Mouse (Mus musculus) heart, adult 2 months (tissue): ENCODE data around the gene Krtap17-1.

Experiments
- CTCF ChIP-seq: fragments of 200-600 bp; IDR thresholded peaks from 2 replicates; pipeline ENCODE4 v1.8.1; 2022; ENCODE audit warnings: antibody characterized with exemption, mild to moderate bottlenecking, moderate library complexity
- EP300 ChIP-seq: fragments of 200-500 bp; IDR thresholded peaks from 2 replicates; pipeline ENCODE4 v1.6.1; 2011; ENCODE audit warnings: low read depth, low read length, control low read depth; ENCODE audit not compliant: insufficient read depth

- TF ChIP-seq EP300, result no peak
- TF ChIP-seq CTCF, result no peak
Observed at GRCm38 (mm10) chr11:100029768-100030167, 36.0 kb upstream of the Krtap17-1 start, which contains the start of gene Krt33b.
